Mouse (Mus musculus): ENCODE measurements around the gene Gm20388. TPM values are rescaled to one million over a fixed set of nuclear protein-coding genes. Genes with fewer than 3 reads are reported as not detected.

The Gm20388 gene
- total RNA-seq, 1 experiment: 27.0 TPM

GRCm38 (mm10) chr8:121971488-121972058, 2060.9 kb downstream of the Gm20388 start:
- H3K4me3 ChIP-seq (ENCODE audit: insufficient read depth in 1 of 2, low read depth in 1 of 2, low read length in 2 of 2, poor library complexity in 1 of 2, severe bottlenecking in 1 of 2): no peak overlapping the region
- no peak overlapping the region for H3K9ac ChIP-seq (ENCODE audit: insufficient read depth, low read depth, low read length, poor library complexity, severe bottlenecking)
- no peaks in the 10 kb centered on the region for H3K9me3 ChIP-seq (ENCODE audit: control insufficient read depth, insufficient read depth, low read depth, low read length)
- TF ChIP-seq MAFK (IDR thresholded peaks at IDR 0.05; ENCODE audit: insufficient read depth, low read depth, low read length) (0 out of 2 replicates have a peak, but pooled peaks have one; percentile 2), ZNF384 (IDR thresholded peaks at IDR 0.05; ENCODE audit: low read depth, low read length) (no peak), CHD2 (IDR thresholded peaks at IDR 0.05; ENCODE audit: low read depth, low read length) (no peak), ZC3H11A (IDR thresholded peaks at IDR 0.05; ENCODE audit: borderline replicate concordance, low read depth, low read length) (no peak), HCFC1 (IDR thresholded peaks at IDR 0.05; ENCODE audit: borderline replicate concordance, insufficient read depth, low read length) (no peak)
- H3K36me3 ChIP-seq (ENCODE audit: control insufficient read depth, insufficient read depth, low read length, poor library complexity, severe bottlenecking): peaks cover 27% of the 10 kb centered on the region
- in situ Hi-C loops (cut with MboI; ENCODE audit: low sequenced_read_pairs in 2 of 2, unreplicated experiment in 2 of 2): no loop called here
- no peak overlapping the region for H3K27ac ChIP-seq (ENCODE audit: insufficient read depth, low read depth, low read length, poor library complexity, severe bottlenecking)
- DNase-seq (ENCODE audit: low read depth, low spot score): no peak
- H3K4me1 ChIP-seq (ENCODE audit: control insufficient read depth in 2 of 2, insufficient read depth in 2 of 2, low read length in 2 of 2, poor library complexity in 1 of 2): peaks cover 2 to 10% of the 10 kb centered on the region in 2 experiments; a peak in 3 of 4 replicates

GRCm38 (mm10) chr8:121973906-121974305, 2063.3 kb downstream of the Gm20388 start:
- no peak overlapping the region for H3K9ac ChIP-seq (ENCODE audit: insufficient read depth, low read depth, low read length, poor library complexity, severe bottlenecking)
- H3K4me1 ChIP-seq (ENCODE audit: control insufficient read depth in 2 of 2, insufficient read depth in 2 of 2, low read length in 2 of 2, poor library complexity in 1 of 2): 0 out of 4 replicates have a peak, but pooled peaks cover 0 to 2% of the 10 kb centered on the region in 2 experiments
- no peak overlapping the region for H3K4me3 ChIP-seq (ENCODE audit: insufficient read depth in 1 of 2, low read depth in 1 of 2, low read length in 2 of 2, poor library complexity in 1 of 2, severe bottlenecking in 1 of 2)
- no peaks in the 10 kb centered on the region for H3K9me3 ChIP-seq (ENCODE audit: control insufficient read depth, insufficient read depth, low read depth, low read length)
- TF ChIP-seq CHD2 (IDR thresholded peaks at IDR 0.05; ENCODE audit: low read depth, low read length): no peak
- TF ChIP-seq ZC3H11A (IDR thresholded peaks at IDR 0.05; ENCODE audit: borderline replicate concordance, low read depth, low read length): no peak
- no peak for TF ChIP-seq MAFK (IDR thresholded peaks at IDR 0.05; ENCODE audit: insufficient read depth, low read depth, low read length)
- TF ChIP-seq HCFC1 (IDR thresholded peaks at IDR 0.05; ENCODE audit: borderline replicate concordance, insufficient read depth, low read length): no peak
- TF ChIP-seq ZNF384 (IDR thresholded peaks at IDR 0.05; ENCODE audit: low read depth, low read length): no peak
- in situ Hi-C loops (cut with MboI; ENCODE audit: low sequenced_read_pairs in 2 of 2, unreplicated experiment in 2 of 2): no loop called here
- no peak overlapping the region for H3K27ac ChIP-seq (ENCODE audit: insufficient read depth, low read depth, low read length, poor library complexity, severe bottlenecking)
- peaks cover 43% of the 10 kb centered on the region for H3K36me3 ChIP-seq (ENCODE audit: control insufficient read depth, insufficient read depth, low read length, poor library complexity, severe bottlenecking)
- no peak for DNase-seq (ENCODE audit: low read depth, low spot score)

GRCm38 (mm10) chr8:121977819-121978590, 2067.4 kb downstream of the Gm20388 start:
- Histone ChIP-seq H3K4me3 (ENCODE audit: insufficient read depth in 1 of 2, low read depth in 1 of 2, low read length in 2 of 2, poor library complexity in 1 of 2, severe bottlenecking in 1 of 2) (no peak overlapping the region), H3K9ac (ENCODE audit: insufficient read depth, low read depth, low read length, poor library complexity, severe bottlenecking) (no peak overlapping the region), H3K36me3 (ENCODE audit: control insufficient read depth, insufficient read depth, low read length, poor library complexity, severe bottlenecking) (peaks cover 58% of the 10 kb centered on the region), H3K9me3 (ENCODE audit: control insufficient read depth, insufficient read depth, low read depth, low read length) (no peaks in the 10 kb centered on the region), H3K27ac (ENCODE audit: insufficient read depth, low read depth, low read length, poor library complexity, severe bottlenecking) (no peak overlapping the region), H3K4me1 (ENCODE audit: control insufficient read depth in 2 of 2, insufficient read depth in 2 of 2, low read length in 2 of 2, poor library complexity in 1 of 2) (0 out of 4 replicates have a peak, but pooled peaks cover 0 to 2% of the 10 kb centered on the region in 2 experiments)
- in situ Hi-C loops (cut with MboI; ENCODE audit: low sequenced_read_pairs in 2 of 2, unreplicated experiment in 2 of 2): no loop called here
- no peak for DNase-seq (ENCODE audit: low read depth, low spot score)
- no peak for TF ChIP-seq HCFC1 (IDR thresholded peaks at IDR 0.05; ENCODE audit: borderline replicate concordance, insufficient read depth, low read length)
- 0 out of 2 replicates have a peak, but pooled peaks have one; percentile 4 for TF ChIP-seq ZC3H11A (IDR thresholded peaks at IDR 0.05; ENCODE audit: borderline replicate concordance, low read depth, low read length)

- H3K9ac ChIP-seq (ENCODE audit: insufficient read depth, low read depth, low read length, poor library complexity, severe bottlenecking): no peak overlapping the region
- in situ Hi-C loops (cut with MboI; ENCODE audit: low sequenced_read_pairs in 2 of 2, unreplicated experiment in 2 of 2): no loop called here
Measured at GRCm38 (mm10) chr8:121978670-121979069, 2068.0 kb downstream of the Gm20388 start.

More at GRCm38 (mm10) chr8:121978670-121979069, 2068.0 kb downstream of the Gm20388 start:
- Histone ChIP-seq H3K4me1 (ENCODE audit: control insufficient read depth in 2 of 2, insufficient read depth in 2 of 2, low read length in 2 of 2, poor library complexity in 1 of 2) (0 out of 4 replicates have a peak, but pooled peaks cover 0 to 2% of the 10 kb centered on the region in 2 experiments), H3K36me3 (ENCODE audit: control insufficient read depth, insufficient read depth, low read length, poor library complexity, severe bottlenecking) (peaks cover 63% of the 10 kb centered on the region), H3K4me3 (ENCODE audit: insufficient read depth in 1 of 2, low read depth in 1 of 2, low read length in 2 of 2, poor library complexity in 1 of 2, severe bottlenecking in 1 of 2) (no peak overlapping the region), H3K27ac (ENCODE audit: insufficient read depth, low read depth, low read length, poor library complexity, severe bottlenecking) (no peak overlapping the region), H3K9me3 (ENCODE audit: control insufficient read depth, insufficient read depth, low read depth, low read length) (no peaks in the 10 kb centered on the region)
- TF ChIP-seq ZNF384 (IDR thresholded peaks at IDR 0.05; ENCODE audit: low read depth, low read length): no peak
- no peak for TF ChIP-seq HCFC1 (IDR thresholded peaks at IDR 0.05; ENCODE audit: borderline replicate concordance, insufficient read depth, low read length)
- no peak for TF ChIP-seq MAFK (IDR thresholded peaks at IDR 0.05; ENCODE audit: insufficient read depth, low read depth, low read length)
- TF ChIP-seq CHD2 (IDR thresholded peaks at IDR 0.05; ENCODE audit: low read depth, low read length): no peak
- no peak for TF ChIP-seq ZC3H11A (IDR thresholded peaks at IDR 0.05; ENCODE audit: borderline replicate concordance, low read depth, low read length)
- DNase-seq (ENCODE audit: low read depth, low spot score): no peak
